Mouse (Mus musculus): ENCODE measurements around the gene Magi1.
A peak's percentile ranks its signal among the peaks of the same experiment; 100 is the strongest.
"Not testable (repeated sequence)": the region's sequence is repeated elsewhere in the genome, so short reads cannot be mapped to it uniquely, and the experiment has no call there.

Magi1 gene

DNA sequence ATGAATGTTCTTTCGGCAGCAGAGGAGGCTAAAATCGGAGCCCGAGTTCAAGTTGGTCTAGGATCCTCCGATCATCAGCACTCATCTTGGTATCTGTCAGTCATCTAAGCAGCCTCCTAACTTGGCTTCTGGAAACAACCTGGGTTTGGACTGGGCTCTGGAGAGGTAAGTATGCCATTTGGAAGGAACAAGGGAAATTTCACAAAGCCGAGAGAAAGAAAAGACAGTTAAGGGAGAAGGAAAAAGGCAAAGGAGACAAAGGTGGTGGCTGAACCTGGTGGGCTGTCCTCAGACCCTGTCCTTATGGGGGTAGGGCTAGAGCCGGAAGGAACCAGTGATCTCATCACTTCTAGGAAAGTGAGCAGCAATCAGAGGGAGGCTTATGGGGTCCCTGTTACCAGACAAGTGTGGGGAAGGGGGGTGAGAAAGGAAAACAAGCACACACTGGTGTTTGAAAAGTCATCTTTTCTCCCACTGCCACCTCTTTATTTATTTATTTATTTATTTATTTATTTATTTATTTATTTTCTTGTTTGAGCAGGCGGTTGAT lies 565.8 kb downstream of the Magi1 start:
- no peak for DNase-seq

DNA sequence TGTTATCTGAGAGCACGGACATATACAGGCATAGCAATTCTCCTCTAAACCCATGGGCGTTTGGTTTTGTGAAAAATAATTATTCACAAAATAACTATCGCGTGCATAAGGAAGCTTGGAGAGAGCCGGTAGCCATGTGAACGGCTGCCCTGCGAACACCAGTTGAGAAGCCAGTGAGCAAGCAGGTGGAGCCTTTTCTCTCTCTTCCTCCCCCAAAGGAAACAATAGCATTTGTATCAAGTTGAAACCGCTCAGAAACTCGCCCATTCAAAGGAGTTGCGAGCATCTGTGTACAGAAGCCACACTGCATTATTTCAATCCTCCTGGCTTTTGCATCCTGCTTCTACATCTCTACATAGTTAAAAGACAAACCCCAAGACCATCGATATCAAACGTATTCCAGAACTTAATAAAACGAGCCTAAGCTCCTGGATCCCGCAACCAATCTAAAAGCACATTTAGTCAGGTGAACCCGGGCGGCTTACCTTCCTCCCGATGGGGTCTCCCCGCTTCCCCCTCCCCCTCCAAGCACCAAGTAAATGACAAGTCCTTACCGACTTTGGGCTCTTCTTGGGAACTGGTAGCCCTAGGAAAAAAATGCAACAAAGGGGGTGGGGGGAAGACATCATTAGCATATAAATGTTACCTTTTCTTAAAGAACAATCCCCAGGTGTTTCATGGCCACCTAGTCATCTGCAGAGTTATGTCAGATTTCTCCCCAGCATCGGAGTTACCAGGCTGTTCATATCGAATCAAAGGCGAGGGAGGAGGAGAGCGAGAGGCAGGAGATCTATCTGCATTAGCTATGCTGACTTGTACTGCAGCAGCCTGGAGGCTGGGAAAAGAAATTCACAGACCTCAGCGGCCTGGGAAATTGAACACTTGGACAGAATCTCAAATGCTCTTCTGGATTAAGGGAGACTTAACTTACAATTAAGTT lies 566.8 kb downstream of the Magi1 start:
- DNase-seq, result no peak

DNA sequence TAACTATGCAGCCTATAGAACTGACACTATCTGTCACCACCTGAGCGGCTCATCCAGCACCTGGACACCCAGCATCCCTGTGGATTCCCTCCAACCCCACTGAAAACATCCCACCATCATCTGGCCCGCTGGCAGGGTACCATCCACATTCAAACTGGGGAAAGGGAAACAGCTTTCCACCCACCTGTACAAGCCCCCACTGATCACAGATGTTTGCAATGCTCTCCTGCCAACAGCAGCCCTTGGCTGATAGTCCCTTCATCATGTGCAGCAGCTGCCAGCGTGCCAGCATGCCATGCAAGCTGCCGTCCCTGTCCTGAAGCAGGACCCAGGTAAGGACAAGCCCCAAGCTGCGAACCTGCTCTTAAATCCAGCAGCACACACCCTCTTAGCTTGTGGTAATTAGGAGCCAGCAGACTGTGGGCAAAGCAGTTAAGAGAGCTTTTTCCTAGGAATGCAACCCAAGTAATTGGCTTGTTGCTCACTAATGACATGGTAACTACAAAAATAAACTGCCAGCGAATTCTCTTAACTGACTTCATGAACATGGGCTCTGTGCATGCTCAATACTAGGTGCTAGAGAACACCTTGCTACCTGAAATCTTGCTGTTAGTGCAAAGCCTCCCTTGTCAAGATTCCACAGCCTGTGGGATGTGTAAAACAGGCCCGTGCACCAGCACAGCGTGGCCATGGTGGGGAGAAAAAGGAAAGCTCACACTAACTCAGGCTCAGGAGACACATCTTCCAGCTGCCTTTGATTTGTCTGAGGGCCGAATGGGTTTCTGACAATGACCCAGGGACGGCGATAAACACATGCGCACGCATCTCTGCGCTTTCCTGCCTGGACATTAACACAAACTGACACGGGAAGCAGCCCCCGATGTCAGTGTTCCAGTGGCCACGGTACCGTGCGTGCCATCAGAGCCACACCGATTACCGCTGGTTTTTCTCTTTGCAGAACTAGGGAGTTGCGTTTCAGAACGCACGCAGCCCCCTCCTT lies 568.2 kb downstream of the Magi1 start:
- DNase-seq, result no peak

DNA sequence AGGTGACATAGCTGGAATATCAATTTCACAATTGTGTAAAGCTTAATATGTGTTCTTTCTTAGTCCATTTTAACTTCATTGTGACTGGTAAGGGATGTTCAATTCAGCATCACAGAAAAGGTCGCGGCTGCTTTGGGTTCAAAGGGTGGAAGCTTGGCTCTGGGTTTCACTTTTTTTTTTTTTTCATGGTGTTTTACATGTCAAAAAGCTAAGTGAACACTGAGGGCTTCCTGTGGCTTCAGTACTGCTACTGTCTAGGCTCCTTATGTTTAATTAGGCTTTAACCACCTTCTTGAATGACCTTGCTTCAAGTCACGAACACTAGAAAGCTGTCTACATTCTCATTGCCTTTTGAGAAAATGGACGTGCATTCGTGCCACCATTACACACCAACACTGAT lies 579.4 kb downstream of the Magi1 start:
- no peak for DNase-seq

DNA sequence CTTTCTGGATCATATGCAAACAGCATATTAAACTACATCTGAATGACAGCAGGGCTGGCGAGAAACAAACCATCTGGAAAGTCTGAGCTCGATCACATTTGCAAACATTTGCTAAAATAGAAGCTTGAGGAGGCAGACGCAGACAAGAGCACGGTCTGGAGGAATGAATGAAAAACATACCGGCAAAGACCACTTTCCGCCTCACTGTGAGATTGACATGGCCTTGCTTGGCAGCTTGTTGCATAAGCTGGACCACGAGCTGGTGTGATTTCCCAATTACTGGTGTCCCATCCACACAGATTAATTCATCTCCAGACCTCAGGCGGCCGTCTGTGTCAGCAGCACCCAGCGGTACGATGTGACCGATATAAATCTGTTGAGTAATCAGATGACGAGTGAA lies 584.3 kb downstream of the Magi1 start:
- no peak for DNase-seq

DNA sequence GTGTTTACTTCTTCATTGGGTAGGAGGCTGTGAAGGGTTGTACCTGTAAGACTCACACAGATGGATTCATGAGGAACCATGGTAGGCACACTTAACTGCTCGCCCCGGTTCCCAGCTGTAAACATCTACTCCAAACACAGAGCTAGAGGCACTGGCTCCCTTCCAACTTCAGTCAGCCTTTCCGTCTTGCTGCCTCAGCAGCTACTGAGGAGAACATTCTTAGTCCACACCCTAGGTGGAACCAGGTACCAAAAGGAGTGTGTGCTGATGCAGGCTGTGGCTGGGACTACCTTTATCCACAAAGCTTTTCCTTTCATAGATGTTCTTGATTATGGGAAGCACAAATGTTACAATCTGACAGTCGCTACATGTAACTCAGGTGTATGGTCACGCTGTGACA lies 585.8 kb downstream of the Magi1 start:
- DNase-seq, result no peak

DNA sequence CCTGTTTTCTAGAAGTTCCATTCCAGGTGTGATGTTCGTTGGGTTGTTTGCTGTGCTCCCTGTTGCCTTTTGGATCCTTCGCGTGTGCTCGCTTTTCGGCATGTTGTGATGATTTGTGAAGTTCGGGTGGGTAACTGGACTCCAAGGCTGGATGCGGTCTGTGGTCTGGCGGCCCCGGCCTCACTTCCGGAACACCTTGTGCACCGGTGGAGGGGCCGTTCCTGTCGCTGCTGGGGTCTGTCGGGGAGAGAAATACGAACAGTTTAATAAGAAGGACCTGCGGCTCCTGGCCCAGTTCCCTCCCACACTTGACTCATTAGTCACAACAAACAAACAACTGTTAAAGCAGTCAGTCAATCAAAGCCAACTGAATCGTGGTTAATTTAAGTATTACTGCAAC lies 605.0 kb downstream of the Magi1 start:
- DNase-seq, result no peak

DNA sequence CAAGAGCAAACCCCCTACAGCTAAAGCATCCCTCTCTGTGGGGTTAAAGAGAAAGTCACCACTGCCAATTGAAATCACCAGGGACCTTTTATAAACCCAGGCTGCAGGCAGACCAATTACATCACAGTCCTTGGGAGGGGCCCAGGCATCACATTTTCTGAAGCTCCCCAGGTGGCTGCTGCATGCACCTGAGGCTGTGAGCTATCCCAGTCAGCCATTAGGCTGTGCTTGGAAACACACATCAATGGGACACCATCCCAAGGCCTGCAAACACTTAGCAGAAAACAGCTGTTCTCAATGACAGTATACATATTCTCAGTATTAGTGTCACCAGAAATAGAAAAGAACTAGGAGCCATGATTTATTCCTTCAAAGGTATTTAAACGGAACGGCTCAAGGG lies 617.0 kb downstream of the Magi1 start:
- no peak for DNase-seq

DNA sequence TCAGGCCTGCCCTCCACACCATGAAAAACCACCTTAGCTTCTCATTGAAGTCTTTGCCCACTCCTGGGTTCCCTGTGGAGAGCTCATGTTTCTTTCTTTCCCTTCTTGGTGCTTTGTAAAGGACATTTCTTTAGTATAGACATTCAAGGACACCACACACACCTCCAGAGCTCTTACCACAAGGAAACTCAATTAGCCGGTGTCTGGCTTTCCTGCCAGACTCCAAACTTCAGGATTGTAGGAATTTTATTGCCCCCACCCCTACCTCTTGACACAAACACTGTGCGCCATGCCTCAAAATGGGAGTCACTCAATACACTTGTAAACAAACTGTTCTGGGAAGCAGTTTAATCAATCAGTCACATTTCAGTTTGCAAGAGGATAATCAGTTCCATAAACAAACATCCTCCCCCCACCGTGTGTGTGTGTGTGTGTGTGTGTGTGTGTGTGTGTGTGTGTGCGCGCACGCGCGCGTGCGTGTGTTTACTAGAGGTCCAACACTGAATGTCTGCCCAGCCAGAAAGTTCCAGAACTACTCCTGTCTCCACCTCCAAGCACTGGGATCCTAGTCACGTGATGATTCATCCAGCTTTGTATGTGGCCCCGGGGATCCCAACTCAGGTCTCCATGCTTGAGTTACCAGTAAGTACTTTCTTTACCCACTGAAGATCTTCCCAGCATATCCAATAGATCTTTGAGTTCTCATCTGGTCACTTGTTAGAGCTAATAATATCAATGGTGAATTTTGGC lies 618.5 kb downstream of the Magi1 start:
- no peak for DNase-seq

DNA sequence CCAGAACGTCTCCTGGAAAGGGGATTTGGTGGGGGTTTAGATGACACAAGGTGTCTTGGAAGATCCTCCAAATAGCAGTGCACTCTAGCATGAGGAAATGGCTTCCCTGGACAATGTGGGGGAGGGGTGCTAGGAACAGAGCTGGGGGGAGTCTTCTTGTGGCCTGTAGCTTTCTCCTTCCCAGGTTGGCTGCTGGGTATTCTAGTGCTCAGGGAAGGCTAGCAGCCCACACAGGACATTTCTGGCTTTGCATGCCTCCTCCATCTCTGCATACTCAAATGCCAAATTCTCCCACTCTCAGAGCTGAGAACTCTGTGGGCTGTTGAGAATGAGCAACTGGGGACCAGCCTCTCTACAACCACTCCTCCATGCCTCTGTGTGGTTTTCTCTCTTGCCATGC lies 622.6 kb downstream of the Magi1 start:
- DNase-seq, result no peak

DNA sequence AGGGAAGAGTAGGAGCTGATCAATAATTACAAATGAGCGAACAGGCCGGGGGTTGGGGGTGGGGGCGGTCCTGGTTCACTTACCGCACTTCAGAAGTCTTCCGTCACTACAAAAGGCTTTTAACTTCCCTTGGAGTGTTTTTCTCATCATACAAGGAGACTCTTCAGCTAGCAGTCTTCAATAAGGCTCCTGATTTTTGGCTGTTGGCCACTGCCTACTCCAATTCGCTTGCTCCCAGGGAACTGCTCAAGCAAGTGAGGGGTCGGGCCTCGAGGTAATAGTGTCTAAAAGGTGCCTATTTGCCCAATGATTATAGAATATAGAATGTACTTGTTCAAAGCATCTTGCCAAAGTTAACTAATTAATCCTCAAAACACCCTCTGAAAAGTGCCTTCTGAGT lies 624.2 kb downstream of the Magi1 start:
- no peak for DNase-seq

DNA sequence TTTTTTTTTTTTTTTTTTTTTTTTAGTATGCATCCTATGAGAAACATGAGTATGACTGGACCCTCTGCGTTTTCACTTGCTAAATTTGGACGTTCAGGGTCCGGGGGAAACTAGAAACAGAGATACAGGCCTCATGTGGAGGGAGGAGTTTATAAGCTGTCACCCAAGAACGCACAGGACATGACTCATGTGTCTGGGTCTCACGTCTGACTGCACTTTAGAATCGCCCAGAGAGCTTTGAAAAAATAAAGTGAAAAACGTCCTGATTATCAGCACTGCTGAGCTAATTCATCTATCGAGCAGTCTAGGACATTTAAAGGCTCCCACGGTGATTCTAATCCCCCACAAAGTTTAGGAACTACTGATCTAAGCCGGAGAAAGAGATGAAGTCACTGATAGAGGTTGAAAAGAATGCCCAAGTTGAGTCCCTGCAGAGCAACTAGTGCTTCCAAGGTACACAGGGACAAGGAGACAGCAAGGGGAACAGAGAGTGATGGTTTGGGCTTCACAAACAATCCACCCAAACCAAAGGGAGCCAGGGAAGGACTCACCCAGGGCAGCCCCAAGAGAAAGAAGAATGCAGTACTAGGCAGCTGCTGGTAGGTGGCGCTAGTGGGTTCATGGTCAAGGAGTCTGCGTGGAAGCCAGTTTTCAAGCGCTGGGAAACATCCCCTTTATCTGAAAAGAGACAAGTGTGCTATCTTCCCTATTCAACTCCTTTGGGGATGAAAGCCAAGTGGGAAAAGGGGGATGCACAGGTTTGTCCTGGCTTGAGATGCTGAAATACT lies 626.3 kb downstream of the Magi1 start:
- peak; percentile 65 for DNase-seq

DNA sequence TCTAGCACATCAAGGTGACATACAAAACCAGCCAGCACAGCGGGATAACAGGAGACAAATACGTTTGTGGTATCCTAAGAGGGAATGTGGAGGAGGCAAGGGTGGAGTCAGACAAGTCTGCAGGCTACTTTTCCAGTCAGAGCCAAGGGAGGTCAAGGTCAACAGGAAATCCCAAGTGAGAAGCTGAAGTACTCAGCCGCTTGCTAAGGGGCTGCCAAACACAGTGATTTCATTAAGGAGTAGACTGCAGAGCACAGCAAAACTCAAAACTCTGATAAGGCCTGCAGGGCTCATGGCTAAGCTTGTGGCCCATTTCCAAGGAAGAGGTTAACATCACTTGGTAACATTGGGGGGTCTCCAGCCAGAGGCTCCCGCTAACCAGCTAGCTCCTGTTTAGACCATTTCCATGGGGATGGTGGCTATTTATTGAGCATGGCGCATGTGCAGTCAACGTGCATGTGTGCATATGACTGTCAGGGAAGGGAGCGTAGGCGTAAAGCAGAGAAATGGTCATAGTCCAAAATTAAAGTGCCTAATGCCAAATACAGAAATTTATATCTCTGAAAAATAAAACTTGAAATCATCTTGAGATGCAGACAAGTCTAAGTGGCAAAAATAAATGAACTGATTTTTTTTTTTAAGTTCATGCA lies 635.0 kb downstream of the Magi1 start:
- peak; percentile 19 for DNase-seq

DNA sequence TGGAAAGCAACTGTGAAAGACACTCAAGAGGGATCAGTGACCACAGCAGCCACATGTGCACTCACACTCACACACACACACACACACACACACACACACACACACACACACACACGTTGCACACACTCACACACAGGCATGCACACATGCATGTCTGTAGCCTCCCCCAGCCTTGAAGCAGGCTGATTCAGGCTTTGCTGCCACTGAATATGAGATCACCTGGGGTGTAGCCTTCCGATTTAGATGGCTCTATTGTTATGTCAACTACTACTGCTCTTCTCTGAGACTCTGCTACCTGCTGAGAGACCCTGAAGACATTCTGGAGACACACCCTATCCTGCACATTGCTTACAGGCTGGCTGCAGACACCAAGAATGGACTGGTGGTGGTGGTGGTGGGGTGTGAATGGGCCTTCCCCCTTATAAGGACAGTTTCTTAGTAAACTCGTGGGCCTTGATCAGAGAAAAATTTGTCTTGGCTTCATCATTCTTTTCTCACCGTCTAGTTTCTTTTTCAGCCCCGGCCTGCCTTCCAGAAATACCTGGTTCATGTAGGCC lies 653.9 kb downstream of the Magi1 start:
- DNase-seq, result not testable (repeated sequence)

DNA sequence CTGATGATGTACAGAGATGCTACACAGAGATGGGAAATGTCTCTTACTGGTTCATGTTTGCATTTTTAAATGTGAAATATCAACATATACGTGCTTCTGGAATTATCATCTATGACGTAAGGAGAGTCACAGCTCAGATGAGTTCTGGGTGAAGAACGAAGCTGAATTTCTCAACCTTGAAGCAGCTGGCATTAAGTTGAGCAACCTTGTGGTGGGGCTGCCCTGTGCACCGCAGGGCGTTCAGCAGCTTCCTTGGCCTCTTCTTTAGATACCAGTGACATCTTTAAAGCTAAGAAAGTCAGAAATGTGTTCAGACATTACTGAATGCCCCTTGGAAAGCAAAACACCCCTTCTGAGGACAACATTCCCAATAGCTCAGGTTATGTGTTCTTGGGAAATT lies 656.5 kb downstream of the Magi1 start:
- no peak for DNase-seq
